Mouse (Mus musculus): Measurements from ENCODE around the gene Ndufaf1.

The Ndufaf1 gene

GRCm38 (mm10) chr2:119617841-119618198 lies 44.8 kb downstream of the Ndufaf1 start:
- DNase-seq = no peak

GRCm38 (mm10) chr2:119607023-119607422 lies 55.6 kb downstream of the Ndufaf1 start:
- no peak for DNase-seq
